Mouse (Mus musculus) layer of hippocampus, adult 9-10 months (tissue): ENCODE data around the gene Chd4.

ENCODE experiments used
- DNase-seq: peaks from one replicate; pipeline ENCODE4 v3.0.0; 2022; ENCODE audit warnings: low spot score

The Chd4 gene

GRCm38 (mm10) chr6:125143128-125143527, 47.3 kb downstream of the Chd4 start:
- no peak for DNase-seq

GRCm38 (mm10) chr6:125143904-125144303, 48.1 kb downstream of the Chd4 start:
- DNase-seq, result no peak

GRCm38 (mm10) chr6:125145001-125145400, 49.2 kb downstream of the Chd4 start, which contains the start of gene Iffo1:
Gene Iffo1, plus strand, starts transcription at chr6:125145241.
- DNase-seq, result peak; percentile 94

GRCm38 (mm10) chr6:125145479-125145951, 49.7 kb downstream of the Chd4 start:
- DNase-seq, result no peak

GRCm38 (mm10) chr6:125146148-125146547, 50.4 kb downstream of the Chd4 start:
- no peak for DNase-seq

- DNase-seq, result no peak
Measured at GRCm38 (mm10) chr6:125146797-125147196, 51.0 kb downstream of the Chd4 start.

- no peak for DNase-seq
Measured at GRCm38 (mm10) chr6:125147329-125147728, 51.5 kb downstream of the Chd4 start.

- DNase-seq, result no peak
Measured at GRCm38 (mm10) chr6:125148251-125148925, 52.6 kb downstream of the Chd4 start.

GRCm38 (mm10) chr6:125148926-125149568, 53.3 kb downstream of the Chd4 start:
- no peak for DNase-seq

GRCm38 (mm10) chr6:125149569-125149950, 53.8 kb downstream of the Chd4 start:
- DNase-seq, result no peak

- no peak for DNase-seq
Measured at GRCm38 (mm10) chr6:125152212-125153017, 56.6 kb downstream of the Chd4 start.

- DNase-seq, result no peak
Measured at GRCm38 (mm10) chr6:125153018-125153389, 57.2 kb downstream of the Chd4 start.

- no peak for DNase-seq
Measured at GRCm38 (mm10) chr6:125153682-125154081, 57.9 kb downstream of the Chd4 start.

GRCm38 (mm10) chr6:125154550-125154949, 58.8 kb downstream of the Chd4 start:
- DNase-seq, result no peak

GRCm38 (mm10) chr6:125155262-125155661, 59.5 kb downstream of the Chd4 start:
- no peak for DNase-seq

GRCm38 (mm10) chr6:125156491-125156890, 60.7 kb downstream of the Chd4 start:
- no peak for DNase-seq

GRCm38 (mm10) chr6:125156903-125157614, 61.3 kb downstream of the Chd4 start:
- no peak for DNase-seq

- no peak for DNase-seq
Measured at GRCm38 (mm10) chr6:125158944-125159492, 63.2 kb downstream of the Chd4 start.

- no peak for DNase-seq
Measured at GRCm38 (mm10) chr6:125159773-125160557, 64.2 kb downstream of the Chd4 start.

- no peak for DNase-seq
Measured at GRCm38 (mm10) chr6:125160558-125160853, 64.7 kb downstream of the Chd4 start.
